Mouse (Mus musculus): ENCODE results near the gene Sgcd. TPM values are rescaled to one million over a fixed set of nuclear protein-coding genes. Genes with fewer than 3 reads are reported as not detected.

Gene Sgcd
- polyA plus RNA-seq, 1 experiment from 2014 or later, result 0.23 TPM

GRCm38 (mm10) chr11:47110314-47110713, 878.5 kb downstream of the Sgcd start:
- H3K9me3 ChIP-seq (replicated peaks), result no peaks in the 10 kb centered on the region
- no peaks in the 10 kb centered on the region for H3K4me1 ChIP-seq
- H3K27me3 ChIP-seq (replicated peaks), result no peaks in the 10 kb centered on the region
- ATAC-seq, result no peak
- no peak overlapping the region for H3K9ac ChIP-seq
- H3K4me3 ChIP-seq, result no peak overlapping the region
- H3K36me3 ChIP-seq, result no peaks in the 10 kb centered on the region
- no peak overlapping the region for H3K27ac ChIP-seq
- H3K4me2 ChIP-seq, result no peak overlapping the region

- H3K27me3 ChIP-seq (replicated peaks), result no peaks in the 10 kb centered on the region
- no peak overlapping the region for H3K27ac ChIP-seq
- no peak overlapping the region for H3K4me2 ChIP-seq
- no peak overlapping the region for H3K9ac ChIP-seq
- no peaks in the 10 kb centered on the region for H3K9me3 ChIP-seq (replicated peaks)
- no peaks in the 10 kb centered on the region for H3K36me3 ChIP-seq
- no peak overlapping the region for H3K4me3 ChIP-seq
- WGBS (ENCODE audit: insufficient replicate concordance), result 76% methylated on average over 2 of the region's 2 CpGs
- no peak for ATAC-seq
- H3K4me1 ChIP-seq, result no peaks in the 10 kb centered on the region
These were observed 881.1 kb downstream of the Sgcd start for GRCm38 (mm10) chr11:47107661-47108060.

- WGBS (ENCODE audit: insufficient replicate concordance), result 53% methylated on average over 5 of the region's 5 CpGs
- Histone ChIP-seq H3K27ac (no peak overlapping the region), H3K4me1 (no peaks in the 10 kb centered on the region), H3K9ac (no peak overlapping the region), H3K27me3 (replicated peaks) (no peaks in the 10 kb centered on the region), H3K9me3 (replicated peaks) (no peaks in the 10 kb centered on the region), H3K36me3 (no peaks in the 10 kb centered on the region), H3K4me3 (no peak overlapping the region), H3K4me2 (no peak overlapping the region)
- no peak for ATAC-seq
These were observed 895.4 kb downstream of the Sgcd start for GRCm38 (mm10) chr11:47093296-47093912.

GRCm38 (mm10) chr11:47082517-47082916, 906.3 kb downstream of the Sgcd start:
- Histone ChIP-seq H3K27me3 (replicated peaks) (no peaks in the 10 kb centered on the region), H3K9me3 (replicated peaks) (no peaks in the 10 kb centered on the region), H3K36me3 (no peaks in the 10 kb centered on the region), H3K4me3 (no peak overlapping the region), H3K4me2 (no peak overlapping the region), H3K9ac (no peak overlapping the region), H3K27ac (no peak overlapping the region), H3K4me1 (no peaks in the 10 kb centered on the region)
- no peak for ATAC-seq
- WGBS (ENCODE audit: insufficient replicate concordance), result 70% methylated on average over 1 of the region's 1 CpGs

- 34% methylated on average over 1 of the region's 1 CpGs for WGBS (ENCODE audit: insufficient replicate concordance)
These were observed 915.2 kb downstream of the Sgcd start for GRCm38 (mm10) chr11:47073538-47073937.

GRCm38 (mm10) chr11:47071161-47071560, 917.6 kb downstream of the Sgcd start:
- no peaks in the 10 kb centered on the region for H3K4me1 ChIP-seq
- no peak for ATAC-seq
- no peak overlapping the region for H3K4me2 ChIP-seq
- WGBS (ENCODE audit: insufficient replicate concordance), result 60% methylated on average over 2 of the region's 2 CpGs
- no peaks in the 10 kb centered on the region for H3K27me3 ChIP-seq (replicated peaks)
- H3K4me3 ChIP-seq, result no peak overlapping the region
- H3K9ac ChIP-seq, result no peak overlapping the region
- H3K9me3 ChIP-seq (replicated peaks), result no peaks in the 10 kb centered on the region
- no peak overlapping the region for H3K27ac ChIP-seq
- H3K36me3 ChIP-seq, result no peaks in the 10 kb centered on the region

More at GRCm38 (mm10) chr11:47073538-47073937, 915.2 kb downstream of the Sgcd start:
- H3K36me3 ChIP-seq, result no peaks in the 10 kb centered on the region
- H3K9ac ChIP-seq, result no peak overlapping the region
- H3K27ac ChIP-seq, result no peak overlapping the region
- H3K4me3 ChIP-seq, result no peak overlapping the region
- H3K4me2 ChIP-seq, result no peak overlapping the region
- no peaks in the 10 kb centered on the region for H3K4me1 ChIP-seq
- no peaks in the 10 kb centered on the region for H3K9me3 ChIP-seq (replicated peaks)
- H3K27me3 ChIP-seq (replicated peaks), result no peaks in the 10 kb centered on the region
- ATAC-seq, result no peak

- H3K27me3 ChIP-seq (replicated peaks), result no peaks in the 10 kb centered on the region
- no peak overlapping the region for H3K4me3 ChIP-seq
- no peak for ATAC-seq
- no peak overlapping the region for H3K4me2 ChIP-seq
- H3K9me3 ChIP-seq (replicated peaks), result no peaks in the 10 kb centered on the region
- no peak overlapping the region for H3K27ac ChIP-seq
- H3K9ac ChIP-seq, result no peak overlapping the region
- no peaks in the 10 kb centered on the region for H3K4me1 ChIP-seq
- no peaks in the 10 kb centered on the region for H3K36me3 ChIP-seq
- 74% methylated on average over 2 of the region's 2 CpGs for WGBS (ENCODE audit: insufficient replicate concordance)
These were observed 918.9 kb downstream of the Sgcd start for GRCm38 (mm10) chr11:47069769-47070384.

GRCm38 (mm10) chr11:47063690-47064089, 925.1 kb downstream of the Sgcd start:
- H3K9me3 ChIP-seq (replicated peaks), result no peaks in the 10 kb centered on the region
- H3K9ac ChIP-seq, result no peak overlapping the region
- ATAC-seq, result no peak
- H3K36me3 ChIP-seq, result no peaks in the 10 kb centered on the region
- WGBS (ENCODE audit: insufficient replicate concordance), result 47% methylated on average over 4 of the region's 4 CpGs
- no peak overlapping the region for H3K4me3 ChIP-seq
- no peak overlapping the region for H3K4me2 ChIP-seq
- no peaks in the 10 kb centered on the region for H3K27me3 ChIP-seq (replicated peaks)
- no peaks in the 10 kb centered on the region for H3K4me1 ChIP-seq
- H3K27ac ChIP-seq, result no peak overlapping the region

GRCm38 (mm10) chr11:47050390-47050789, 938.4 kb downstream of the Sgcd start:
- ATAC-seq, result no peak
- H3K27me3 ChIP-seq (replicated peaks), result no peaks in the 10 kb centered on the region
- no peak overlapping the region for H3K27ac ChIP-seq
- H3K4me2 ChIP-seq, result no peak overlapping the region
- no peak overlapping the region for H3K4me3 ChIP-seq
- no peaks in the 10 kb centered on the region for H3K4me1 ChIP-seq
- WGBS (ENCODE audit: insufficient replicate concordance), result 39% methylated on average over 2 of the region's 2 CpGs
- no peak overlapping the region for H3K9ac ChIP-seq
- no peaks in the 10 kb centered on the region for H3K36me3 ChIP-seq
- H3K9me3 ChIP-seq (replicated peaks), result no peaks in the 10 kb centered on the region

GRCm38 (mm10) chr11:47049756-47050155, 939.0 kb downstream of the Sgcd start:
- Histone ChIP-seq H3K36me3 (no peaks in the 10 kb centered on the region), H3K9ac (no peak overlapping the region), H3K9me3 (replicated peaks) (no peaks in the 10 kb centered on the region), H3K27ac (no peak overlapping the region), H3K4me3 (no peak overlapping the region), H3K27me3 (replicated peaks) (no peaks in the 10 kb centered on the region), H3K4me2 (no peak overlapping the region), H3K4me1 (no peaks in the 10 kb centered on the region)
- 64% methylated on average over 4 of the region's 4 CpGs for WGBS (ENCODE audit: insufficient replicate concordance)
- ATAC-seq, result no peak

GRCm38 (mm10) chr11:47032318-47032717, 956.5 kb downstream of the Sgcd start:
- no peaks in the 10 kb centered on the region for H3K36me3 ChIP-seq
- H3K9me3 ChIP-seq (replicated peaks), result no peaks in the 10 kb centered on the region
- no peak overlapping the region for H3K4me3 ChIP-seq
- H3K27ac ChIP-seq, result no peak overlapping the region
- no peak overlapping the region for H3K4me2 ChIP-seq
- no peak for ATAC-seq
- no peaks in the 10 kb centered on the region for H3K4me1 ChIP-seq
- no peaks in the 10 kb centered on the region for H3K27me3 ChIP-seq (replicated peaks)
- no peak overlapping the region for H3K9ac ChIP-seq
- WGBS (ENCODE audit: insufficient replicate concordance), result 34% methylated on average over 5 of the region's 5 CpGs

GRCm38 (mm10) chr11:47020874-47021273, 967.9 kb downstream of the Sgcd start:
- no peaks in the 10 kb centered on the region for H3K27me3 ChIP-seq (replicated peaks)
- H3K36me3 ChIP-seq, result no peaks in the 10 kb centered on the region
- 48% methylated on average over 6 of the region's 6 CpGs for WGBS (ENCODE audit: insufficient replicate concordance)
- H3K27ac ChIP-seq, result no peak overlapping the region
- no peaks in the 10 kb centered on the region for H3K4me1 ChIP-seq
- no peak for ATAC-seq
- no peaks in the 10 kb centered on the region for H3K9me3 ChIP-seq (replicated peaks)
- no peak overlapping the region for H3K9ac ChIP-seq
- no peak overlapping the region for H3K4me2 ChIP-seq
- no peak overlapping the region for H3K4me3 ChIP-seq

GRCm38 (mm10) chr11:47018139-47018538, 970.6 kb downstream of the Sgcd start:
- H3K36me3 ChIP-seq, result no peaks in the 10 kb centered on the region
- H3K4me3 ChIP-seq, result no peak overlapping the region
- H3K27ac ChIP-seq, result no peak overlapping the region
- WGBS (ENCODE audit: insufficient replicate concordance), result 50% methylated on average over 2 of the region's 2 CpGs
- H3K27me3 ChIP-seq (replicated peaks), result no peaks in the 10 kb centered on the region
- H3K4me1 ChIP-seq, result no peaks in the 10 kb centered on the region
- H3K4me2 ChIP-seq, result no peak overlapping the region
- ATAC-seq, result no peak
- H3K9ac ChIP-seq, result no peak overlapping the region
- no peaks in the 10 kb centered on the region for H3K9me3 ChIP-seq (replicated peaks)
